12 mouse cellular contexts compared by ENCODE assay signal in genomic region chr14:104203239-104203986, GRCm38 (mm10).
DNase-seq lines count a peak whose midpoint lies in the region; ATAC-seq and TF ChIP-seq lines count a peak whose summit lies in the region.
"Had no signal": no experiment of that assay in that cellular context is flagged by ENCODE, and none has a peak within 500 bp of the region (broad histone marks: within the 10 kb centered on the region; RNA-seq: fewer than 3 reads in every experiment).

No protein-coding gene starts in this region.

- ATAC-seq in limb, embryonic 13.5 days (ENCODE audit: low FRiP score, low read depth), result peak; percentile 85
- ATAC-seq in midbrain, embryonic 11.5 days (ENCODE audit: low FRiP score), result no peak
- ATAC-seq: forebrain, embryonic 13.5 days had no signal

- no peaks in the 10 kb centered on the region for H3K36me3 ChIP-seq in limb, embryonic 13.5 days
- H3K36me3 ChIP-seq in midbrain, embryonic 11.5 days (ENCODE audit: control insufficient read depth, insufficient read depth, low read length), result no peaks in the 10 kb centered on the region

- peak; percentile 52 for TF ChIP-seq CTCF in layer of hippocampus, adult 2 months (conservative IDR thresholded peaks at IDR 0.05)

- peaks cover 5% of the 10 kb centered on the region; the same call in 1 of the 2 replicates for H3K4me1 ChIP-seq in limb, embryonic 13.5 days
- no peaks in the 10 kb centered on the region for H3K4me1 ChIP-seq in midbrain, embryonic 11.5 days (ENCODE audit: control insufficient read depth, insufficient read depth, low read length)
- H3K4me1 ChIP-seq: forebrain, embryonic 13.5 days; megakaryocyte, embryonic 14.5 days had no signal

- no peak overlapping the region for H3K4me3 ChIP-seq in layer of hippocampus, adult 2 months
- H3K4me3 ChIP-seq in limb, embryonic 13.5 days, result no peak overlapping the region
- H3K4me3 ChIP-seq in midbrain, embryonic 11.5 days (ENCODE audit: low read depth, low read length), result no peak overlapping the region
- H3K4me3 ChIP-seq: forebrain, embryonic 13.5 days; megakaryocyte, embryonic 14.5 days had no signal

- no peaks in the 10 kb centered on the region for H3K27me3 ChIP-seq in limb, embryonic 13.5 days
- no peaks in the 10 kb centered on the region for H3K27me3 ChIP-seq in midbrain, embryonic 11.5 days (ENCODE audit: control insufficient read depth, insufficient read depth, low read length)
- H3K27me3 ChIP-seq: forebrain, embryonic 13.5 days; megakaryocyte, embryonic 14.5 days had no signal

- WGBS in limb, embryonic 13.5 days, result 36% methylated on average over 17 of the region's 17 CpGs
- WGBS in midbrain, embryonic 11.5 days, result 77% methylated on average over 17 of the region's 17 CpGs

- peak overlapping the region; percentile 50 for H3K4me2 ChIP-seq in limb, embryonic 13.5 days (replicated peaks)
- H3K4me2 ChIP-seq in midbrain, embryonic 11.5 days, result no peak overlapping the region
- H3K4me2 ChIP-seq: forebrain, embryonic 13.5 days had no signal

- H3K27ac ChIP-seq in layer of hippocampus, adult 2 months, result no peak overlapping the region
- no peak overlapping the region for H3K27ac ChIP-seq in limb, embryonic 13.5 days
- H3K27ac ChIP-seq in midbrain, embryonic 11.5 days (ENCODE audit: low read depth, low read length), result no peak overlapping the region
- H3K27ac ChIP-seq: forebrain, embryonic 13.5 days had no signal

- DNase-seq in layer of hippocampus, adult 2 months (ENCODE audit: low spot score in 2 of 2), result no peak
- DNase-seq in layer of hippocampus, adult 9-10 months (ENCODE audit: low spot score), result no peak
- peak; percentile 2 for DNase-seq in NIH3T3 (ENCODE audit: low read depth)
- DNase-seq in embryo, embryonic 10 days (ENCODE audit: low spot score), result peak; percentile 32
- DNase-seq in right cerebral cortex, adult 2 months (ENCODE audit: low spot score in 2 of 2), result no peak
- no peak for DNase-seq in midbrain, embryonic 11.5 days (ENCODE audit: low spot score, missing footprints)
- no peak for DNase-seq in B cell, adult 2 months
- DNase-seq: cerebellum, adult 2 months; heart, postnatal 10 days had no signal

- no peaks in the 10 kb centered on the region for H3K9me3 ChIP-seq in limb, embryonic 13.5 days
- H3K9me3 ChIP-seq in midbrain, embryonic 11.5 days (ENCODE audit: control insufficient read depth, low read length), result no peaks in the 10 kb centered on the region
- H3K9me3 ChIP-seq: forebrain, embryonic 13.5 days had no signal

- no peak overlapping the region for H3K9ac ChIP-seq in limb, embryonic 13.5 days
- H3K9ac ChIP-seq in midbrain, embryonic 11.5 days (ENCODE audit: low read length), result no peak overlapping the region
- H3K9ac ChIP-seq: forebrain, embryonic 13.5 days had no signal

Comparison
In these comparisons a context has a peak if more than half of its experiments do, and no peak if none do; other contexts are left out.
1. DNase-seq: peak in NIH3T3 (single experiment) and embryo, embryonic 10 days (single experiment); none in layer of hippocampus, adult 2 months (0 of 2), layer of hippocampus, adult 9-10 months (single experiment), right cerebral cortex, adult 2 months (0 of 2), midbrain, embryonic 11.5 days (single experiment) and B cell, adult 2 months (0 of 2).